Mouse (Mus musculus) neural tube, embryonic 11.5 days (tissue): ENCODE results near the gene Cfap97. TPM values are rescaled to one million over a fixed set of nuclear protein-coding genes. Genes with fewer than 3 reads are reported as not detected.

ENCODE experiments used
- ATAC-seq: fragments of 200-750 bp; cut with Nextera tagmentation; 2 replicates; pipeline ENCODE4 v1.8.0; 2017; ENCODE audit warnings: moderate number of reproducible peaks, mild to moderate bottlenecking, moderate TSS enrichment, moderate library complexity; ENCODE audit not compliant: insufficient read depth, low FRiP score, low TSS enrichment
- DNase-seq: peaks from one replicate; pipeline ENCODE4 v3.0.0-alpha.2; 2015; ENCODE audit warnings: low spot score
- H3K27ac ChIP-seq: fragments of 300-500 bp; sonication (generic); 2 replicates; pipeline ENCODE4 v1.5.1; 2014; ENCODE audit warnings: low read depth, mild to moderate bottlenecking, low read length
- H3K27me3 ChIP-seq: fragments of 300-500 bp; sonication (generic); 2 replicates; pipeline ENCODE4 v1.6.1; 2014; ENCODE audit warnings: mild to moderate bottlenecking, low read length, mixed read lengths; ENCODE audit not compliant: control insufficient read depth, insufficient read depth
- H3K36me3 ChIP-seq: fragments of 300-500 bp; sonication (generic); 2 replicates; pipeline ENCODE4 v1.6.1; 2014; ENCODE audit warnings: mild to moderate bottlenecking, low read length, moderate library complexity, mixed read lengths; ENCODE audit not compliant: control insufficient read depth, insufficient read depth
- H3K4me1 ChIP-seq: fragments of 300-500 bp; sonication (generic); 2 replicates; pipeline ENCODE4 v1.6.1; 2014; ENCODE audit warnings: low read length, mixed read lengths; ENCODE audit not compliant: control insufficient read depth, insufficient read depth
- H3K4me2 ChIP-seq: fragments of 300-500 bp; sonication (generic); 2 replicates; pipeline ENCODE4 v1.6.1; 2014; ENCODE audit warnings: low read depth, mild to moderate bottlenecking, moderate library complexity
- H3K4me3 ChIP-seq: fragments of 300-500 bp; sonication (generic); 2 replicates; pipeline ENCODE4 v1.5.1; 2014; ENCODE audit warnings: low read depth, low read length
- H3K9ac ChIP-seq: fragments of 300-500 bp; sonication (generic); 2 replicates; pipeline ENCODE4 v1.6.1; 2014; ENCODE audit warnings: mild to moderate bottlenecking, low read length
- H3K9me3 ChIP-seq: fragments of 300-500 bp; sonication (generic); 2 replicates; pipeline ENCODE4 v1.6.1; 2016; ENCODE audit warnings: low read length; ENCODE audit not compliant: control insufficient read depth
- WGBS: fragments of 180-500 bp; shearing (Covaris S2); extraction: QIAGEN DNeasy Blood & Tissue Kit; methylation state at CpG from one replicate; pipeline ENCODE4 v1.1.7; 2014; 5-methylcytosine and 5-hydroxymethylcytosine counted together
- polyA plus RNA-seq: library from polyadenylated mRNA; unstranded; fragments of >200 nt; fragmentation: Nextera tagmentation; extraction: Ambion mirVana; gene quantifications from 2 replicates; pipeline ENCODE4 v1.2.1, GENCODE M21; 2014

Cfap97 gene
- polyA plus RNA-seq, 1 experiment from 2014 or later: 20.1 TPM

- no peak overlapping the region for H3K9ac ChIP-seq
- DNase-seq (no peak), ATAC-seq (no peak)
- 93% methylated on average over 7 of the region's 7 CpGs for WGBS
- H3K36me3 ChIP-seq: no peaks in the 10 kb centered on the region
- H3K4me1 ChIP-seq: no peaks in the 10 kb centered on the region
- H3K4me3 ChIP-seq: no peak overlapping the region
- H3K9me3 ChIP-seq: no peaks in the 10 kb centered on the region
- H3K27me3 ChIP-seq: no peaks in the 10 kb centered on the region
- no peak overlapping the region for H3K4me2 ChIP-seq
- H3K27ac ChIP-seq: no peak overlapping the region
These were observed 28.6 kb downstream of the Cfap97 start for GRCm38 (mm10) chr8:46180136-46180535.

GRCm38 (mm10) chr8:46185361-46185760 is 33.8 kb downstream of the Cfap97 start:
- H3K4me3 ChIP-seq: no peak overlapping the region
- ATAC-seq (no peak), DNase-seq (peak; percentile 53)
- H3K9ac ChIP-seq: no peak overlapping the region
- no peaks in the 10 kb centered on the region for H3K9me3 ChIP-seq
- H3K4me2 ChIP-seq: no peak overlapping the region
- 4% methylated on average over 2 of the region's 2 CpGs for WGBS
- H3K27me3 ChIP-seq: no peaks in the 10 kb centered on the region
- H3K4me1 ChIP-seq: no peaks in the 10 kb centered on the region
- no peaks in the 10 kb centered on the region for H3K36me3 ChIP-seq
- H3K27ac ChIP-seq: no peak overlapping the region

- H3K9ac ChIP-seq: no peak overlapping the region
- no peaks in the 10 kb centered on the region for H3K9me3 ChIP-seq
- 86% methylated on average over 8 of the region's 8 CpGs for WGBS
- no peak overlapping the region for H3K4me2 ChIP-seq
- no peak overlapping the region for H3K4me3 ChIP-seq
- H3K27me3 ChIP-seq: no peaks in the 10 kb centered on the region
- H3K27ac ChIP-seq: no peak overlapping the region
- DNase-seq: no peak
- no peaks in the 10 kb centered on the region for H3K4me1 ChIP-seq
- no peaks in the 10 kb centered on the region; the same call in none of the 2 replicates for H3K36me3 ChIP-seq
- ATAC-seq: no peak
These were observed 41.5 kb downstream of the Cfap97 start for GRCm38 (mm10) chr8:46193100-46193499.

- 96% methylated on average over 3 of the region's 3 CpGs for WGBS
- Histone ChIP-seq H3K27me3 (no peaks in the 10 kb centered on the region), H3K27ac (no peak overlapping the region), H3K9ac (no peak overlapping the region), H3K4me1 (no peaks in the 10 kb centered on the region), H3K4me2 (no peak overlapping the region), H3K9me3 (no peaks in the 10 kb centered on the region), H3K36me3 (peaks cover 2% of the 10 kb centered on the region), H3K4me3 (no peak overlapping the region)
- ATAC-seq (no peak), DNase-seq (no peak)
These were observed 45.3 kb downstream of the Cfap97 start for GRCm38 (mm10) chr8:46196877-46197276.

GRCm38 (mm10) chr8:46197673-46198072 is 46.1 kb downstream of the Cfap97 start:
- DNase-seq (no peak), ATAC-seq (no peak)
- H3K4me1 ChIP-seq: no peaks in the 10 kb centered on the region
- WGBS: 84% methylated on average over 5 of the region's 5 CpGs
- H3K27ac ChIP-seq: no peak overlapping the region
- no peak overlapping the region for H3K4me2 ChIP-seq
- H3K4me3 ChIP-seq: no peak overlapping the region
- no peak overlapping the region for H3K9ac ChIP-seq
- no peaks in the 10 kb centered on the region for H3K9me3 ChIP-seq
- peaks cover 2% of the 10 kb centered on the region for H3K36me3 ChIP-seq
- H3K27me3 ChIP-seq: no peaks in the 10 kb centered on the region

GRCm38 (mm10) chr8:46202350-46202749 is 50.8 kb downstream of the Cfap97 start:
- Histone ChIP-seq H3K27ac (no peak overlapping the region), H3K9me3 (no peaks in the 10 kb centered on the region), H3K9ac (no peak overlapping the region), H3K36me3 (peaks cover 13% of the 10 kb centered on the region), H3K4me1 (no peaks in the 10 kb centered on the region), H3K4me3 (no peak overlapping the region), H3K4me2 (no peak overlapping the region), H3K27me3 (no peaks in the 10 kb centered on the region)
- 0 out of 2 replicates have a peak, but pooled peaks have one; percentile 38 for ATAC-seq
- DNase-seq: no peak
- 83% methylated on average over 6 of the region's 6 CpGs for WGBS

GRCm38 (mm10) chr8:46204301-46204700 is 52.7 kb downstream of the Cfap97 start:
- H3K4me3 ChIP-seq: no peak overlapping the region
- no peaks in the 10 kb centered on the region for H3K9me3 ChIP-seq
- WGBS: 92% methylated on average over 3 of the region's 3 CpGs
- peaks cover 8% of the 10 kb centered on the region for H3K4me1 ChIP-seq
- no peak overlapping the region for H3K9ac ChIP-seq
- peaks cover 18% of the 10 kb centered on the region for H3K36me3 ChIP-seq
- no peak overlapping the region for H3K4me2 ChIP-seq
- no peaks in the 10 kb centered on the region for H3K27me3 ChIP-seq
- H3K27ac ChIP-seq: no peak overlapping the region
- DNase-seq (no peak), ATAC-seq (no peak)

GRCm38 (mm10) chr8:46204974-46205640 is 53.5 kb downstream of the Cfap97 start:
- no peak overlapping the region for H3K27ac ChIP-seq
- H3K27me3 ChIP-seq: no peaks in the 10 kb centered on the region
- ATAC-seq (no peak), DNase-seq (no peak)
- WGBS: 80% methylated on average over 9 of the region's 9 CpGs
- H3K36me3 ChIP-seq: peaks cover 18% of the 10 kb centered on the region
- H3K9me3 ChIP-seq: no peaks in the 10 kb centered on the region
- H3K4me1 ChIP-seq: peaks cover 16% of the 10 kb centered on the region
- H3K4me3 ChIP-seq: no peak overlapping the region
- no peak overlapping the region for H3K4me2 ChIP-seq
- H3K9ac ChIP-seq: no peak overlapping the region

- no peak for DNase-seq
- WGBS: 92% methylated on average over 6 of the region's 6 CpGs
- H3K4me2 ChIP-seq: no peak overlapping the region
- peaks cover 18% of the 10 kb centered on the region for H3K36me3 ChIP-seq
- no peak overlapping the region for H3K9ac ChIP-seq
- H3K9me3 ChIP-seq: no peaks in the 10 kb centered on the region
- H3K4me1 ChIP-seq: peaks cover 16% of the 10 kb centered on the region
- ATAC-seq: no peak
- no peak overlapping the region for H3K27ac ChIP-seq
- no peak overlapping the region for H3K4me3 ChIP-seq
- no peaks in the 10 kb centered on the region for H3K27me3 ChIP-seq
These were observed 54.5 kb downstream of the Cfap97 start for GRCm38 (mm10) chr8:46206107-46206506.
